Mouse (Mus musculus): ENCODE measurements at regions not wholly inside any gene's neighbourhood (a gene's known extent, or its start where the extent isn't known, plus 50 kb on each side); places are given as distances from the start of the nearest gene placed in this dataset.

DNA sequence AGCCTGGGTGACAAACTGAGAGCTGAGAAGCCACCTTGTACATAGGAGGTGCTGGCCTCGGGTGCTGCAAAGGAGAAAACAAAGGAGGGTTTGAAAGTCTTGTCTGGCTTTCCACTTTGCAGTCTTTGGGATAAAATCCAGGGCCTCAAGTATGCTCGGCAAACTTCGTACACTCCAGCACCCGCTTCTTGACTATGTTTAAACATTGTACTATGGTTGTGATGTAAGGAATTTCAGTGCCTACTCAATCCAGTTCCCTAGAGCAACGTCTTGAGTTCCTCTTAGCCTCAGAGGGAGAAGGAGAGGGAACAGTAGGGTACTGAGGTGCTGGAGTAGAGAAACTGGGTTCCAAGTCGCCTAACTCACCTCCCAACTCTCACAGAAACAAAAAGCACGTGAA lies 77.4 kb upstream of the Adgrl2 start:
- ATAC-seq (replicated peaks; ENCODE audit: low FRiP score, poor library complexity, severe bottlenecking) = no peak

DNA sequence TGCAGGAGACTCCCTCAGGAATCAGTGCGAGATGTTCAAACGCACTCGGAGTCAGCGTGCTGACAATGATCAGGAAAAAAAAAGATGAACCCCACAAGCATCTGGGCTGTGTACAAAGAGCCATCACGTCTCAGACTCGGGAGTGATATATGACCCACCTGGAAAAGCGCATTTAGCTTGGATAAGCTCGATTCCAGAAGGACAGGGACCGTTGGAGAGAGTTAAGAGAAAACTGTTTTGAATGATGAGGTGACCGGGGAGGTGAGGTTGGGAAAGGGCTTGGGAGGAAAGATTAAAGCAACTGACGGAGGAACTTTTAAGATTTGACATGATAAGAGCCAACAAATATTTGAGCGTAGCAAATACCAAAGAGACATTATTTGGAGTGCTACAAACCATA lies 64.7 kb upstream of the Adgrl2 start:
- no peak for ATAC-seq (replicated peaks; ENCODE audit: low FRiP score, poor library complexity, severe bottlenecking)

DNA sequence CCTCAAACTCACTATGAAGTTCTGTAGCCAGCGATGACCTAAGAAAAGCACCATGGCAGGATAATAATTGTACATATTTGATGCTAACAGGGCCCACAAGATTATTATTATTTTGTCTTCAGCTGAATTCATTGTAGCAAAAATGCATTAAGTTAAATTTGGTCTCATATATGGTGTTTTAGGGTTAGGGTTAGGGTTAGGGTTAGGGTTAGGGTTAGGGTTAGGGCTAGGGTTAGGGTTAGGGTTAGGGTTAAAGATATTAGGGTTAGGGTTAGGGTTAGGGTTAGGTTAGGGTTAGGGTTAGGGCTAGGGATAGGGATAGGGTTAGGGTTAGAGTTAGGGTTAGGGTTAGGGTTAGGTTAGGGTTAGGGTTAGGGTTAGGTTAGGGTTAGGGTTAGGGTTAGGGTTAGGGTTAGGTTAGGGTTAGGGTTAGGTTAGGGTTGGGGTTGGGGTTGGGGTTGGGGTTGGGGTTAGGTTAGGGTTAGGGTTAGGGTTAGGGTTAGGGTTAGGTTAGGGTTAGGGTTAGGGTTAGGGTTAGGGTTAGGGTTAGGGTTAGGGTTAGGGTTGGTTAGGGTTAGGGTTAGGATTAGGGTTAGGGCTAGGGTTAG lies 62.0 kb upstream of the Adgrl2 start:
- 0 out of 2 replicates have a peak, but pooled peaks have one; percentile 57 for ATAC-seq (replicated peaks; ENCODE audit: low FRiP score, poor library complexity, severe bottlenecking)

DNA sequence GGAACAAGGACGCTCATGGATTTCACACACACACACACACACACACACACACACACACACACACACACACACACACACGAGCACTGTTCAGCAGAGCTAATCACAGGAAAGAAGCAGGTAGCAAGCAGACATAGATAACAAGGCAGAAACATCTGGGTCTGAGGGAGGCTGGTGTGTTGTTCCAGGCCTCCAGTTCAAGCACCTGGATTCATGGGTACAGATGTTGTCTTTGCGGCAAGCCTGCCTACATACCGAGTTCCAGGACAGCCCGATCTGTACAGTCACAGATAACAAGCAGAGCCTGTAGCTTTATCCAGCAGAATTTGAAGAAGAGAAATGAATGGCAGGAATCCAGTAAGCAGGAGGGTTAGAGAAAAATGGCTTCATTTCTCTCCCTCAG lies 55.0 kb upstream of the Adgrl2 start:
- no peak for ATAC-seq (replicated peaks; ENCODE audit: low FRiP score, poor library complexity, severe bottlenecking)

DNA sequence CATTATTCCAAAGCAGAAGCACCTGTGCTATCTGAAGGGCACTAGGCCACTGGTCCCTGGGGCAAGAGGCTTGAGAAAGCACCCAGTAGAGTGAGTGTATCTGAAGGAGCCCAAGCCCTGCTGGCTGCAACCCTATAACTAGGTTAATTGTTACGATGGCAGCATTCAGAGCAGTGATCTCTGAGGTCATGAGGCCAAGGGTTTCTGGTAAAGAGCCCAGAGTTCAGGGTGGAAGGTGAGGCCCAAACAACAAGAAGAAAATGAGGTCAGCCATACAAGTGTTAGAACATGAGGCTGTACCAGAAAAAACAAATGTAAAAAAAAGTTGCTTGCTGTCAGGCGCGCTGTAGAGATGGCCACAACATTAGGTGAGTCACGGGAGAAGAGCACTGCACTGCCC lies 53.5 kb upstream of the Adgrl2 start:
- no peak for ATAC-seq (replicated peaks; ENCODE audit: low FRiP score, poor library complexity, severe bottlenecking)

DNA sequence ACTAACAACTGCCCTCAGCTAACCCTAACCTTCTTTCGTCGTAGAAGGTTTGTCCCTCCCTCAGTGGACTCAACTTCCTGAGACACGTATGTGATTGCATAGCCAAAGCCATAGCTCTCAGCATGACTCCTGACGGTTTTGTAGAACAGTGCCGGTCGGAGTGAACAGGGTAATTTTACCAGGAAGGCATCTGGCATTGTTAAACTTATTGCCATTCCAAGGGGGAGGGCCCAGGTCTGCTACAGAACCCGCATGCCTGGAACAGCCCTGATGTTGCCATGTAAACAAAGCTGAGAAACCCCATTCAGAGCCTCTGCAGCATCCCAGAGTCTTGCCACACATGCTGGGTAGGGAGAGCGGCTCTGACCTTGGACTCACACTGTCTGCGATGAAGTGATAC lies 52.2 kb upstream of the Adgrl2 start:
- no peak for ATAC-seq (replicated peaks; ENCODE audit: low FRiP score, poor library complexity, severe bottlenecking)

DNA sequence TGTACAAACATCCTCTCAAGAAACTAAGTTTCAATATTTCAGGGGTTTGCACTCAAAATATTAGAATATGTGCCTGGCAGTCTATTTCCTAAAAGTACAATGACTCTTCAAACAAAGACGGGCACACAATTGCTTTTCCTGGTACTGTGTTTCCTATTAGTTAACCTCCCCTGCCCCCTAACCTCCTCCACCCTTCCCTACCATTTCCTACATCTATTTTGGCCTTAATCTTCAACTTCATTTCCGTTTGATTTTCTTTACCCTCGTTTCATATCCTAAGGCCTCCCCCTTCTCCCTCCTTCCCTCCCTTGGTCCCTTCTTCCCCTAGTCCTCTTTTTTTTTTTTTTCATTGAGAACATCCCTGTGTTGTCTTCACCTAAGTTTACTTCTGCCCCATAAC lies 50.8 kb upstream of the Adgrl2 start:
- no peak for ATAC-seq (replicated peaks; ENCODE audit: low FRiP score, poor library complexity, severe bottlenecking)
